Mouse (Mus musculus) intestine, embryonic 14.5 days (tissue): Measurements from ENCODE around the gene Ngdn. TPM values are rescaled to one million over a fixed set of nuclear protein-coding genes. Genes with fewer than 3 reads are reported as not detected.

Source experiments
- ATAC-seq: fragments of 200-750 bp; cut with Nextera tagmentation; replicated peaks from 2 replicates; pipeline ENCODE4 v1.8.0; 2017; ENCODE audit warnings: low read depth, moderate number of reproducible peaks, moderate TSS enrichment, moderate library complexity; ENCODE audit not compliant: low FRiP score, low TSS enrichment
- DNase-seq: peaks from one replicate; pipeline ENCODE4 v3.0.0-alpha.2; 2018; ENCODE audit warnings: low spot score
- H3K27ac ChIP-seq: fragments of 300-500 bp; sonication (generic); 2 replicates; pipeline ENCODE4 v1.5.1; 2014; ENCODE audit warnings: low read depth, mild to moderate bottlenecking, control low read depth
- H3K27me3 ChIP-seq: fragments of 300-500 bp; sonication (generic); replicated peaks from 2 replicates; pipeline ENCODE4 v1.6.1; 2014; ENCODE audit warnings: low read length, control low read depth; ENCODE audit not compliant: control insufficient read depth, insufficient read depth
- H3K36me3 ChIP-seq: fragments of 300-500 bp; sonication (generic); 2 replicates; pipeline ENCODE4 v1.6.1; 2014; ENCODE audit warnings: low read length, control low read depth; ENCODE audit not compliant: control insufficient read depth, insufficient read depth
- H3K4me1 ChIP-seq: fragments of 300-500 bp; sonication (generic); replicated peaks from 2 replicates; pipeline ENCODE4 v1.6.1; 2014; ENCODE audit warnings: low read length, control low read depth, mixed read lengths; ENCODE audit not compliant: control insufficient read depth, insufficient read depth
- H3K4me2 ChIP-seq: fragments of 300-500 bp; sonication (generic); 2 replicates; pipeline ENCODE4 v1.6.1; 2014; ENCODE audit warnings: low read length
- H3K4me3 ChIP-seq: fragments of 300-500 bp; sonication (generic); 2 replicates; pipeline ENCODE4 v1.5.1; 2014; ENCODE audit warnings: low read depth, low read length, control low read depth, mixed read lengths
- H3K9ac ChIP-seq: fragments of 300-500 bp; sonication (generic); 2 replicates; pipeline ENCODE4 v1.6.1; 2014; ENCODE audit warnings: mild to moderate bottlenecking, low read length
- H3K9me3 ChIP-seq: fragments of 300-500 bp; sonication (generic); 2 replicates; pipeline ENCODE4 v1.6.1; 2016; ENCODE audit warnings: low read length, control low read depth; ENCODE audit not compliant: control insufficient read depth
- WGBS: fragments of 180-500 bp; shearing (Covaris S2); extraction: QIAGEN DNeasy Blood & Tissue Kit; methylation state at CpG from one replicate; pipeline ENCODE4 v1.1.7; 2014; 5-methylcytosine and 5-hydroxymethylcytosine counted together
- polyA plus RNA-seq: library from polyadenylated mRNA; unstranded; fragments of >200 nt; fragmentation: Nextera tagmentation; extraction: Ambion mirVana; gene quantifications from 2 replicates; pipeline ENCODE4 v1.2.1, GENCODE M21; 2014

Gene Ngdn
- polyA plus RNA-seq, 1 experiment from 2014 or later, result 78.5 TPM

DNA sequence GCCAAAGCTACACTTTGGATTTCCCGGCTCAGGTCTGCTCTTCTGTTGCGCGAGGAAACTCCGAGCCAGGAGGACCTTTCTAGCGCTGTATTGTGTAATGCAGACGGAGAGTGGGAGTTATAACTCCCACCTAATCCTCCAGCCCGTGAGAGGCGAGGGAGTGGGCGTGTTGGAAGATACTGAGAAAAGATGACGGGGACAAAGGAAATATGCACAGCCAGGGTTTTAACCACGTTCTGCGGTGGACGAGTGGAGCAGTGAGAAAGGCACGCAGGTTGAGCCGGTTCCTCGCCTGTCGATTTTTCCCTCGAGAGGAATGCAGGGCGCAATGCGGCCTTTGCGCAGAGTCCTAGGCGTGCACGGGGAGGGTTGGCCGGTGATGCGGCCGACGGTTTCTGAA, 663 bp upstream of the Ngdn start:
- Histone ChIP-seq H3K27ac (peak overlapping the region; percentile 84), H3K27me3 (no peaks in the 10 kb centered on the region), H3K36me3 (peaks cover 22% of the 10 kb centered on the region), H3K9ac (peak overlapping the region; percentile 43), H3K4me2 (peak overlapping the region; percentile 47), H3K4me1 (0 out of 2 replicates have a peak, but pooled peaks cover 6% of the 10 kb centered on the region), H3K9me3 (no peaks in the 10 kb centered on the region), H3K4me3 (peak overlapping the region; percentile 34)
- ATAC-seq, result peak; percentile 68
- DNase-seq, result no peak
- under 1% methylated on average over 27 of the region's 27 CpGs for WGBS

DNA sequence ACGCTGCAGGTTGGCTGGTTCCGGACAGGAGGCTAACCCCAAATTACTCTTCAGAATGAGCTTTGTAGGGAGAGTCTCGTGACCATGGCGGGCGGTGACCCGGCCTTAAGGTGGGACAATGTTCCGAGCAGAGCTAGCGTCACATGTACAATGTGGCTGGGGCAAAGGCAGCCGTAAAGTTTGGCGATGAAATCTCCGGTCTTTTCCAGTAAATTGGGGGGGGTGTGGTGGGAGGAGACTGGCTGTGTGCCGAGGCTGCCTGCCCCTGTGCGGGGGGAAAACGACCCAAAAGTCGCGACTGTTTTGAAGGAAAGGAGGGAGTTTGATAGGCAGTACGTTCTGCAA, 485 bp downstream of the Ngdn start:
- Histone ChIP-seq H3K9me3 (no peaks in the 10 kb centered on the region), H3K4me3 (peak overlapping the region; percentile 85), H3K27ac (peak overlapping the region; percentile 77), H3K36me3 (peaks cover 32% of the 10 kb centered on the region), H3K9ac (peak overlapping the region; percentile 79), H3K4me1 (0 out of 2 replicates have a peak, but pooled peaks cover 6% of the 10 kb centered on the region), H3K27me3 (no peaks in the 10 kb centered on the region), H3K4me2 (peak overlapping the region; percentile 79)
- peak; percentile 44; the same call in 1 of the 2 replicates for ATAC-seq
- DNase-seq, result no peak
- WGBS, result under 1% methylated on average over 17 of the region's 17 CpGs

DNA sequence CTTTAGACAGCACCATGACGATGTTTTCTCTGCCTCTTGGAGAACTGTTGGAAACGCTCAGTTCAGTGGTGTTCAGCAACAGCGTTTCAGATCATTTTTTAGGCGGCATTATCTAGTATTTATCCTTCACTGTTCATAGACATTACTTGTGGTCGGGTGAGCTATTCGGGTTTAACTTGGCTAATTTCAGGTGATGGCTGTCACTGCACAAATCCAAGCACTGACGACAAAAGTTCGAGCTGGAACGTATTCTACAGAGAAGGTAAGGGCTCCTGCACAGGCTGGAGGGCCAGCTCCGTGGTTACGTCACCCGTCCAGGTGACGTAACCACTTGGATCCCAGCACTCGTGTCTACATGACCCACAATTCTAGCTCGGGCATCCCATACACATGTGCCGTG, 1.6 kb downstream of the Ngdn start:
- Histone ChIP-seq H3K4me3 (no peak overlapping the region), H3K9ac (no peak overlapping the region), H3K9me3 (no peaks in the 10 kb centered on the region), H3K36me3 (peaks cover 43% of the 10 kb centered on the region), H3K4me2 (no peak overlapping the region), H3K27ac (no peak overlapping the region), H3K27me3 (no peaks in the 10 kb centered on the region), H3K4me1 (0 out of 2 replicates have a peak, but pooled peaks cover 6% of the 10 kb centered on the region)
- ATAC-seq (no peak), DNase-seq (no peak)
- 93% methylated on average over 16 of the region's 16 CpGs for WGBS

DNA sequence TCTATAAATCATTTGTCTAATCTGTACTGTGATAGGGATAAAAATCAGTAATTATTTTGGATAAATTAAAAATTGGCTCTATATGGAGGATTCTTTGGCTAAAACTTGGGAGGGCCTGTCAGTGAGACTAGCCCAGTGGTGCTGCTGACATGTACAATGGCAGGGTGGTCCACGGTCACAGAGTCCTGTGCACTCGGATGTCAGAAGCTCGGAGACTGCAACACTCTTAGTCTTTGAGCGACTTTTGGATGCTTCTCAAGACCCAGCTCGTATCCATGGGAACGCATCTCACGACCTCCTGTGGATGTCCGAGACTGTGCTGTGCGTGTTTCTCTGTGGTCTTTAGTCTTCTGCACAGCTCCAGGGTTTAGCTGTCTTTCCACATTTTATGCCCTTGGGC, 5.1 kb downstream of the Ngdn start:
- 85% methylated on average over 9 of the region's 9 CpGs for WGBS
- H3K4me2 ChIP-seq, result no peak overlapping the region
- H3K27ac ChIP-seq, result no peak overlapping the region
- H3K9ac ChIP-seq, result no peak overlapping the region
- H3K36me3 ChIP-seq, result peaks cover 76% of the 10 kb centered on the region
- 0 out of 2 replicates have a peak, but pooled peaks cover 3% of the 10 kb centered on the region for H3K4me1 ChIP-seq
- no peak for DNase-seq
- H3K27me3 ChIP-seq, result no peaks in the 10 kb centered on the region
- no peak overlapping the region for H3K4me3 ChIP-seq
- ATAC-seq, result no peak
- H3K9me3 ChIP-seq, result no peaks in the 10 kb centered on the region

DNA sequence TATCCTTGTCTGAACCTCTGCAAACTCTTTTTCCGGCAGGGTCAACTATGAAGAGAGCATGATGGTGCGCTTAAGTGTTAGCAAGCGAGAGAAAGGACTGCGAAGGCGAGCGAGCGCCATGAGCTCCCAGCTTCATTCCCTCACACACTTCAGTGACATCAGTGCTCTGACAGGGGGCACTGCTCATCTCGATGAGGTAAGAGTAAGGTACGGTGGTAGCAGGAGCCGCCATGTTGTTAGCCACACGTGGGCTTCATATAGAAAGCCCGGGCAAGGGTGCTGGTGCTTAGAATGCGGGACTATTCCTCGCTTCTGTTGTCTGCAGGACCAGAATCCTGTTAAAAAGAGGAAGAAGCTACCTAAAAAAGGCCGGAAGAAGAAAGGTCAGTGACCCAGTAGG, 7.8 kb downstream of the Ngdn start:
- no peak for ATAC-seq
- Histone ChIP-seq H3K27me3 (no peaks in the 10 kb centered on the region), H3K4me3 (no peak overlapping the region), H3K36me3 (peaks cover 67% of the 10 kb centered on the region), H3K9me3 (no peaks in the 10 kb centered on the region), H3K4me1 (0 out of 2 replicates have a peak, but pooled peaks cover 5% of the 10 kb centered on the region), H3K9ac (no peak overlapping the region), H3K27ac (no peak overlapping the region), H3K4me2 (no peak overlapping the region)
- WGBS, result 89% methylated on average over 15 of the region's 15 CpGs
- DNase-seq, result no peak

DNA sequence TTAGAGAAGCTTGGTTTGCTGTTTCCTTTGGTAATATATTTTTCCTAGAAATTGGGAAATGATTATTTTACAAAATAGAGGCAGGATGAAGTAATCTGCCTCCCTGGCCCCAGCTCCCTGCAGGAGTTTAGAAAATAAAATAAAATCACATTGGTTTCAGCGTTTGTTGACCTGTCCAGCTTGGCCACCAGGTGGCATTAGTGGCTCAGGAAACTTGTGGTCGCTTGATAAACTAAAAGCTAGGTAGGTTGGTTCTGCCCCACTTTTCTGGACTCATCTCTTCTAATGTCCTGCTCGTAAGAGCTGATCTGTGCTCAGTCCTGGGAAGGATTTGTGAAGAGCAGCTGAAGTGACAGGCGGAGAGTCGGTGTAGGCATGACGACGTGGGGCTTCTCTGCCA, 9.0 kb downstream of the Ngdn start:
- Histone ChIP-seq H3K4me3 (no peak overlapping the region), H3K27me3 (no peaks in the 10 kb centered on the region), H3K27ac (no peak overlapping the region), H3K4me1 (peaks cover 15% of the 10 kb centered on the region), H3K9me3 (no peaks in the 10 kb centered on the region), H3K36me3 (peaks cover 59% of the 10 kb centered on the region), H3K9ac (no peak overlapping the region), H3K4me2 (no peak overlapping the region)
- DNase-seq (peak; percentile 79), ATAC-seq (no peak)
- 62% methylated on average over 7 of the region's 7 CpGs for WGBS

DNA sequence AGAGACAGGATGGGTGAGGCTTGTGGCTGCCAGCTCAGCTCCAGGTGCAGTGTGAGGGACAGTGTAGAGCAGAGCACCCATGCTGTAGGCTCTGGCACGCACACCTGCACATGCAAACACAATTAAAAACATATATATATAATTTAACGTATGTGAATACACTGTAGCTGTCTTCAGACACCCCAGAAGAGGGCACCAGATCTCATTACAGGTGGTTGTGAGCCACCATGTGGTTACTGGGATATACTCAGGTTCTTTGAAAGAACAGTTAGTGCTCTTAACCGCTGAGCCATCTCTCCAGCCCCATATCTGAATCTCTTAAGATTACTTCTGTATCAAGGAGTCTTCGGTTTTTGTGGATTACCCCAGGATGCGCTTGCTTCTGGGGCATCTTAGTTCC, 10.3 kb downstream of the Ngdn start:
- 85% methylated on average over 5 of the region's 5 CpGs for WGBS
- no peak overlapping the region for H3K27ac ChIP-seq
- peaks cover 15% of the 10 kb centered on the region for H3K4me1 ChIP-seq
- no peaks in the 10 kb centered on the region for H3K27me3 ChIP-seq
- H3K4me2 ChIP-seq, result no peak overlapping the region
- no peak overlapping the region for H3K4me3 ChIP-seq
- peaks cover 48% of the 10 kb centered on the region for H3K36me3 ChIP-seq
- no peak overlapping the region for H3K9ac ChIP-seq
- DNase-seq (no peak), ATAC-seq (no peak)
- no peaks in the 10 kb centered on the region for H3K9me3 ChIP-seq

DNA sequence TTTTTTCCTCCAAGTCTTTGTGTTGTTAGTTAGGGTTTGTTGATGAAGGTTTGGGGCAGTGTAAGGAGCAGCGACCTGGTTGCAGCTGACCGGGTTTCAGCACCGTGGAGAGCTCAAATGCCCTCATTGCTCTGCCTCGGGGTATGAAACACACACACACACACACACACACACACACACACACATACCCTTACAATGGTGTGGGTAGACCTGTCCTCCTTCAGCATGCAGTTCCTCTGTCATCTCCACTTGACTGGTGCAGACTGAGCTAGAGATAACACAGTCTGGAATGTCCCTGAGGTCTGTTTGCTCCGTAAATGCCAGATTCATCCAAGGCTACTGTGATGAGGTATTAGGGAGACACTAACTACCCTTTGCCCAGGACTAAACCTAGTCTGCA, 12.0 kb downstream of the Ngdn start:
- Histone ChIP-seq H3K4me1 (peaks cover 15% of the 10 kb centered on the region), H3K36me3 (peaks cover 31% of the 10 kb centered on the region), H3K27ac (no peak overlapping the region), H3K9me3 (no peaks in the 10 kb centered on the region), H3K4me2 (no peak overlapping the region), H3K9ac (no peak overlapping the region), H3K27me3 (no peaks in the 10 kb centered on the region), H3K4me3 (no peak overlapping the region)
- ATAC-seq, result no peak
- 15% methylated on average over 5 of the region's 5 CpGs for WGBS
- DNase-seq, result no peak

DNA sequence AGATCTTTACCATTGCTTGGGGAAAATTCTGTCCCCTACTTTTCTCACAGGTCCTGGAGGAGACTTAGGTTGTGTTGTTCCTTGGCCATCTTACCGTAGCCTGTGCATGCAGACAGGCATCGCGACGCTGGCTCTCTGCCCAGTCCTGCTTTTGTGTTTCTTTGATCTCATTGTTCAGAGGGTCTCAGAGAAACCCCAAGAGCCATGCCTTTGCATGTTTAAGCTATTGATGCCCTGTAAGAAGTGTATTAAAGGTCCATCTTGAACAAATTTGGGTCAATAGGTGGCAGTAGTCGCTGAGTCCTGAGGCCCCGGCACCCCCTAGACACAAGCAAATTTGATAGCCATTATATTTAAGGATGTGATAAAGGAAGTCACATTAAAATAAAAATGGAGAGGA, 12.4 kb downstream of the Ngdn start:
- H3K27ac ChIP-seq, result no peak overlapping the region
- H3K4me3 ChIP-seq, result no peak overlapping the region
- H3K9ac ChIP-seq, result no peak overlapping the region
- H3K4me1 ChIP-seq, result peaks cover 15% of the 10 kb centered on the region
- 42% methylated on average over 6 of the region's 6 CpGs for WGBS
- no peaks in the 10 kb centered on the region for H3K27me3 ChIP-seq
- H3K4me2 ChIP-seq, result no peak overlapping the region
- DNase-seq (no peak), ATAC-seq (no peak)
- H3K9me3 ChIP-seq, result no peaks in the 10 kb centered on the region
- peaks cover 27% of the 10 kb centered on the region for H3K36me3 ChIP-seq
